Mouse (Mus musculus): ENCODE measurements around the gene Mob1b.

Mob1b gene

GRCm38 (mm10) chr5:88720116-88721002 lies at the start of gene Mob1b:
Mob1b (plus strand) TSS chr5:88720855.
- DNase-seq (ENCODE audit: low read depth, low spot score), result peak; percentile 95

DNA sequence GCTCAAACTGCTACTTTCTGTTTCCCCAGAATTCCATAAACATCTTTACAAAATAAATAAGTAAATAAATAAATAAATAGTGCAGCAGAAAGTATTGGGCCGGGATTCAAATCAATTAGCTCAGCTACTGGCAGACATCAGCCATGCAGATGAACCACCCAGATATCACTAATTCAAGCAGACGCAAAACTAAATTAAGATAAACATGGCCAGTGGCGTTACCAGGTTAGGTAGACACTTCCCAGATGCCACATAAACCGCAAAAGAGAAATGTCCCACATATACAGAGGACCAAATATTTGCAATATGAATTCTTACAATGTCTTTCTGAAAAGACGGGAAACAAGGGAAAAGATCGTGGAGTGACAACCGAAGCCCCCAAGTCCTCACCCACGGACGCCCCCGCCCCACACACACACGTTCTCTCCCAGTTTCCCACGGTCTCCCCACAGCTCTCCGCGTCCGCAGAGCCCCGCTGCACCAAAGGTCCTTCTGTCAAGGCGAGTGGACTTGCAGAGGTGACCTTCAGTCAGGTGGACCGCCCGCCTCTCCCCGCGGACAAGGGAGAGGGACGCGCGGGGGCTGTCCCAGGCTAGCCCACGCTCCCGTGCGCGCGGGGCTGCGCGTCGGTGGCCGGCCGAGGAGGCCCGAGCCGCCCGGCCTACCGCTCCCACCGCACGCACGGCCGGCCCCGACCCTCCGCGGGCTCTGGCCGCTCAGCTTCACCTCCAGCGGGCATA lies 45.8 kb upstream of the Mob1b start:
- DNase-seq (ENCODE audit: low read depth, low spot score), result peak; percentile 27

DNA sequence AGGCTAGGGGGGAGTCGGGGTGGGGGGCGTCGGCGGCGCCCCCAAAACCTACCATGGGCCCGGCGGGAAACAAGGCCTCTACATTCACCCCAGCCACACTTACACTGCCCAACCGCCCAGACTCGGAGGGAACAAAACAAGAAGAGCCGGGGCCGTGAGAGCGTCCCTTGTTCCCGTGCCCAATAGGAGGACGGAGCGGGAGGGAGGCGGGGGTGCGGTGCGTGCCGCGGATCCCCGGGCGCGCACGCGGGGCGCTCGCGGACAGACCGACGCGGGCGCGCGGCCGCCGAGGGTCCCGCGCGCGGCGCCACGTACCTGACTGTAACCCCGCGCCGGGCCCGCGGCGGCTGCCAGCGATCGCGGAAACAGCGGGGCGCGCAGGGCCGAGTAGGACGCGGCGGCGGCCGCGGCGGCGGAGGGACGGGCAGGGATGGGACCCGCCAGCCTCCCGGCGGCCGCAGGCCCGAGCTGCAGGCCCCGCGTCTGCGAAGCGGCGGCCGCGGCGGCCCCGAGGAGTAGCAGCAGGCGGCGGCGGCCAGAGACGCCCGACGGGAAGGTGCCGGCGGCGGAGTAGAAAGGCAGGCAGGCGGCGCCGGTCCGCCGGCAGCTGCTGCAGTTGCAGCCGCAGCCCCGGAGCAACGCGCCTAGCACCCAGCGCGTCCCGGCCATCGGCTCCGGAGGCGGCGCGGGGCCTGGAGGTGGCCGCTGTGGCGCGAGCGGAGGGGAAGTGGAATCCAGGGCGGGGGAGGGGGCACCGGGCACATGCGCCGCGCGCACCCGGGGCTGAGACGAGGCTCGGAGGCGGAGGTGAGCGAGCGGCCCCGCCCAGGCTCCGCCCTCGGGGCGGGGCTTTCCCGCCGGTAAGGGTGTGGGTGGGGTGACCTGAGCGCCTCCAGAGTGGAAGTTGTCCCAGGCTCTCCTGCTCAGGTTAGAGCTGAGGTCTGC lies 44.9 kb upstream of the Mob1b start, which contains the start of gene Grsf1:
Gene Grsf1, minus strand, starts transcription at position 729 of the 945 bp plus-strand sequence.
- peak; percentile 94 for DNase-seq (ENCODE audit: low read depth, low spot score)

DNA sequence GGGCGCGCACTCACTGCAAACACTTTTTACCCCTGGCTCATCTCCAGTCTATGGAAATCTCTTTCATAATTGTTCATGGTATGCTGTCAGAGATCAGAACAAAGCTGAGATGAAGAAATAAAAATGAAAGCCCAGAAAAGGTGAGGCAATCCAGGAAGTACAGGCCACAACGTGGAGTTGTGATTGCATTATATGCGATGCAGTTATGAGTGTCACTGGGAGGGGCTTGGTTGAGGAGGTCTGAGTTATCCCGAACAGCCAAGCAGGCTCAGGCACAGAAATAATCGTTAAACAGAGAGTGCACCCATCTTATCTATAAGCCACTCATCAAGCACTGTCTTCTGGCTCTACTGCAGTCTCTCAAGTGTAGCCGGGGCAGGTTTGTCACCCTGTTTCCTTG lies 41.7 kb upstream of the Mob1b start:
- DNase-seq (ENCODE audit: low read depth, low spot score), result no peak

DNA sequence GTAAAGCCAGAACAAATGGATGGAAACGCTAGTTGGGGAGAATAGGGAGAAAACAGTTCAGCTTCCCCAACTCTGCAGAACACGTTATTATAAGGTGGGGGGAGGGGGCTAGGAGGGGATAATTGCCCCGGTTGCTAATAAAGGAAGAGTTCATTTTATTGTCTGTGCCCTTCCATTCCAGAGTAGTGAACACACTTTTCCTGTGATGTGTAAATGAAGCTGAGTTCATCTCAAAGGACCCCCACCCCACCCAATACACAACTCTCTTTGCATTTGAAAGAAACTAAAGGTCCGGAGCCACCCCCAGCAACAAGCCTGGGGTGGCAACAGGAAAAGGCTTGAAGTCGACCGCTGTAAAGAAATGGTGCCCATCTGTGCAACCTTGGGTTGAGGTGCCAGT lies 41.3 kb upstream of the Mob1b start:
- DNase-seq (ENCODE audit: low read depth, low spot score), result no peak

- DNase-seq (ENCODE audit: low read depth, low spot score), result no peak
These were observed 40.1 kb upstream of the Mob1b start for GRCm38 (mm10) chr5:88680567-88680966.

DNA sequence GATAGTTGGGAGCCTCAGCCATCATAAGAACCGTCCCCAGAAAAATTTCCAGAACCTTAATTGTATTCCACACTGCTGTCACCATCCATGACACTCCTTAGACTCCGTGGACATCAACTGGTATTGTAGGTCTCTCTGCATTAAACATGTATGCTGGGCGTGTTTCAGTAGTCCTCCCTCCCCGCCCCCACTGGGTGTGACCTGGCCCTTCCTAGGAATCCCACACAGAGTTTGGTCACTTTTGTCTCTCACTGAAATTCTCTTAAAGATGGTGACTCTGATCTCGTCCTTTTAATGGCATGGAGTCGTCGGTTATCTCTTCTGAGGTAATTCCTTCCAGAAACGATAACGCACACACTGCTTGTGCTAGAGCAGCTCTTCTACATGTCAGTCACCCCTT lies 36.9 kb upstream of the Mob1b start:
- no peak for DNase-seq (ENCODE audit: low read depth, low spot score)

GRCm38 (mm10) chr5:88684226-88684625 lies 36.4 kb upstream of the Mob1b start:
- DNase-seq (ENCODE audit: low read depth, low spot score), result no peak

DNA sequence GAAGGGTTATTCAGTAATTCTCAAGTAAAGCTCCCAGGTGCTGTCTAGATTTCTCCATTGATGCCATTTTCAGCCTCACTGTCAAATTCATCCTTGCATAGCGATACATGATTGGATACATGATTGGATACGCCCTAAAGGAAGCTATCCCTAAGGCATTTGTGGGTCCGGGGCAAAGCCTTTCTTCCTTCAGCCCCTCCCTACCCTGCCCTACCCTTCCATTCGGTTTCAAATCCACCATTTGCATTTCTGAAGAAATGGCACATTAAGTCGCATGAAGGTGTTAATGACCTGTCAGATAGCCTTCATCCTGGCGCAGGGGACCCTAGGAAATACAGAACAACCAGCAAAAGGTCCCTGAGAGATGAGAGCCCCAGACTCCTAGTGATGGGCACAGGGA lies 35.3 kb upstream of the Mob1b start:
- DNase-seq (ENCODE audit: low read depth, low spot score), result no peak

GRCm38 (mm10) chr5:88685745-88686299 lies 34.8 kb upstream of the Mob1b start:
- peak; percentile 52 for DNase-seq (ENCODE audit: low read depth, low spot score)

- no peak for DNase-seq (ENCODE audit: low read depth, low spot score)
These were observed 32.7 kb upstream of the Mob1b start for GRCm38 (mm10) chr5:88687996-88688406.

GRCm38 (mm10) chr5:88688583-88689187 lies 32.0 kb upstream of the Mob1b start:
- peak; percentile 12 for DNase-seq (ENCODE audit: low read depth, low spot score)

- peak; percentile 76 for DNase-seq (ENCODE audit: low read depth, low spot score)
These were observed 31.2 kb upstream of the Mob1b start for GRCm38 (mm10) chr5:88689279-88689938.

DNA sequence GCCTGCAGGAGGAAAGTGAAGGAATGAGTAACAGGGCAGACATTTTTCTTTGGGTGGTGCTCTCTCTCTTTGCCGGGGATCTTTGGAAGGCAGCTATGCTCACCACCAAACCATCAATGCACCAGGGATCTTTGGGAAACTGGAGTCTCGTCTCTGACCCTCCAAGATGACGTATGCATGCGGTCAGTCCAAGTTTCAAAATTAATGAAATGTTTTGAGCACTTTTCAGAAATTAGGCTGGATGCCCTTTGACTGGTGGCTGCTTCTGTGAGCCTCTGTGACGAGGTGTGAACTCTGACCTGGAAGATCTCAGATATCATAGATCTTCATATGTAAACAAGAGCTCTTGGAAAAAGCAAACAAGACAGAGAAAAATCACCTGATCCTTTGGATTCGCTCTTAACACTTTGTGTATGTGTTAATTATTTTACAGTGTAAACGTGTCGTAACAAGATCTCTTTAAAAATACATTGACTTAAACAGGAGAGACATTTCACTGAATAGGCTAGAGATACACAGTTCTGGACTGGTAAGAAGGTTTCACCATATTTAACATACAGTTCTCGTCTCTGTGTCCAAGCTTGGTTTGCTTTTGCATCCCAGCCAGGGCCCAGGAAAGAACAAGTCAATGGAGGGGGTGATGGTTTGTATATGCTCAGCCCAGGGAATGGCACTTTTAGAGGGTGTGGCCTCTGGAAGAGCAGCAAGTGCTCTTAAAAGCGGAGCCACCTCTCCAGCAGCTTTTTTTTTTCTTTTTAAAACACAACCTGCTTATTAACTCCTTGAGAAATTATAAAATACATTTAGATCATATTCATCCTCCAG lies 29.8 kb upstream of the Mob1b start:
- DNase-seq (ENCODE audit: low read depth, low spot score), result no peak

- no peak for DNase-seq (ENCODE audit: low read depth, low spot score)
These were observed 29.1 kb upstream of the Mob1b start for GRCm38 (mm10) chr5:88691506-88692095.

DNA sequence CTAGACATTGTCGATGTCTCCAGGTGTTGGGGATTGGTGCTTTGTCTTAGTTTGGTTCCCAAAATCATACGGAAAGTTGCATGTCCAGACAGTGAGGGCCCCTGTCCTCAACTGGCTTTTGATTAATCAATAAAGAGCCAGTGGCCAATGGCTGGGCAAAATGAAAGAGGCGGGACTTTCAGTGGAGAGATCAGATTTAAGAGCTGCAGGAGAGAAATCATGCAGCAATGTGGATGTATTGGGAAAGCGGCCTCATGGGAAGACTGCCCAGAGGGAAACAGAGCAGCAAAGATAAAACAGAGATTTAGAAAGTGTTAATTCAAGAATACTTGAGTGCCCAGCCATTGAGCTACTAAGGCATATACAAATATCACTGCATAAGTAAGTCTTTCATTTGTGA lies 28.1 kb upstream of the Mob1b start:
- no peak for DNase-seq (ENCODE audit: low read depth, low spot score)

- DNase-seq (ENCODE audit: low read depth, low spot score), result no peak
These were observed 27.6 kb upstream of the Mob1b start for GRCm38 (mm10) chr5:88693057-88693456.

GRCm38 (mm10) chr5:88697291-88697690 lies 23.4 kb upstream of the Mob1b start:
- DNase-seq (ENCODE audit: low read depth, low spot score), result no peak

All from CD4-positive, CD25-positive, alpha-beta regulatory T cell, adult 2 months (primary cell).